Mouse (Mus musculus) gastrocnemius, postnatal 4 days (tissue): ENCODE results near the gene Serpinb5. TPM values are rescaled to one million over a fixed set of nuclear protein-coding genes. Genes with fewer than 3 reads are reported as not detected.

Experiments used
- total RNA-seq, 2 experiments: library from RNA; stranded (reverse); gene quantifications; 2 replicates each; pipeline ENCODE4 v1.2.3; 2021

The Serpinb5 gene
- total RNA-seq, 2 experiments from 2014 or later: 0.23 TPM; not detected in 1

Other genes starting within 250 kb of the Serpinb5 start
- gene Bcl2, start 146.9 kb upstream of the Serpinb5 start, total RNA-seq: 10 to 100 TPM; 10.9 to 11.4 TPM
- 1 to 10 TPM; 8.6 to 9.5 TPM for gene Kdsr, start 101.4 kb upstream of the Serpinb5 start, total RNA-seq
- gene Vps4b, start 64.4 kb upstream of the Serpinb5 start, total RNA-seq: 10 to 100 TPM; 45.8 to 49.8 TPM
- gene Serpinb12, start 73.3 kb downstream of the Serpinb5 start, total RNA-seq: under 1 TPM; 0.47 to 0.54 TPM
- gene Serpinb13, start 119.8 kb downstream of the Serpinb5 start, total RNA-seq: not detected
- gene Serpinb3a, start 191.1 kb downstream of the Serpinb5 start, total RNA-seq: not detected
- gene Serpinb3d, start 222.3 kb downstream of the Serpinb5 start, total RNA-seq: not detected